Mouse (Mus musculus) frontal cortex, postnatal 10 days (tissue): ENCODE data around the gene Galnt9.

Experiments used
- DNase-seq, 2 experiments: peaks; one replicate each; pipeline ENCODE4 v3.0.0; 2022; ENCODE audit warnings: low spot score in 2 of 2, mixed read lengths in 1 of 2

Galnt9 gene

DNA sequence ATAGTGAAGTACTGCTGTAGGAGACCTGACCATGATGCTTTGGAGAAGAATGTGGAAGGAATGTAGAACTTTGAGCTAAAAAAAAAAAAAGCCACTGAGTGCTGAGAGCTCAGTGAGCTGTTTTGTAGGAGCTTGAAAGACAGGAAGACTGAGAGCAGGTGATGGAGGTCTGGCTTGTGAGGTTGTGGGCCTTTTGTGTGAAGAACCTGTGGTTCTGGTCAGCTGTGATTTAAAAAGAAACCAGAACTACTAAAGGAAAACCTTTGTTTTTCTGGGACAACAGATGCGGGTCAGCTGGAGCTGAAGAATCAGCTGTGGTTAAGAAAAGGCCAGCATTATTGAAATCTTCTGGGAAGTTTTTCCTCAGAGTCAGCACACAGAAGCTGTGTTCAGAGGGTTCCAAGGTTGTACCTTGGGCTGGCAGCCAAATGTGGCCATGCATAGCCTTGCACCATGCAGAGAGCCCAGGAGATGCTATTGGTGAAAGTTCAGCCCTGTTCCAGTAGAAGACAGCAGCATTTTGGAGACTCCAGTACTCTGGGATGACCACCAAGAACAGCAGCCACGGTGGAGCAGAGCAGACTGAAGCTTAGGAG lies 85.5 kb downstream of the Galnt9 start:
- DNase-seq = no peak

- DNase-seq = no peak
Measured at GRCm38 (mm10) chr5:110635951-110636707, 92.0 kb downstream of the Galnt9 start.

DNA sequence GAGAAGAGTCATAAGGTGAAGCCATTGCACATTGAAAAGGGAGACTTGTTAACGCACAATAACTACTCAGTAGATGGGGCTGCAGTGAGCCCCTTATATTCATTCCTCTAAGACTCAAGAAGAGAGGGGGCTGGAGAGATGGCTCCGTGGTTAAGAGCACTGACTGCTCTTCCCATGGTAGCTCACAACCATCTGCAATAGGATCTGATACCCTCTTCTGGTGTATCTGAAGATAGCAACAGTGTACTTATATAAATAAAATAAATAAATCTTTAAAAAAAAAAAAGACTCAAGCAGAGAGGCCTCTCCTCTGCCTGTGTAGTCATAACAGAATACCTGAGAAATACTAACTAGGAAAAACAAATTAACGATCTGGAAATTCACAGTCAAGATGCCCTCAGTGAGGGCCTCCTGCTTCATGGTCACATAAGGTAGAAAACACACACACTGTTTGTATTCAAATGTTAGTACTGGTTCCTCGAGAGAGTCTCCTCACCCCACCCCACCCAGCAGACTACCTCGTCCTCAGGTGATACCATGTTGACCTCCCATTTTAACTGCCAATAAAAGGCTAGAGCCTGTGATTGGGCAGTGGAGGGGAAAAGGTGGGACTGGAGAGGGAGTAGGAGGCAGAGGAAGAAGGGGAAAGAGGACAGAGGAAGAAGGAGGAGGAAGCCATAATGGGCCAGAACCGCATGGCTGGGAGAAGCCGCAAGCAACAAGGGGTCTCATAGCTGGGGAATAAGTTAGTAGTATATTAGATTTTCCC lies 94.3 kb downstream of the Galnt9 start:
- no peak for DNase-seq

DNA sequence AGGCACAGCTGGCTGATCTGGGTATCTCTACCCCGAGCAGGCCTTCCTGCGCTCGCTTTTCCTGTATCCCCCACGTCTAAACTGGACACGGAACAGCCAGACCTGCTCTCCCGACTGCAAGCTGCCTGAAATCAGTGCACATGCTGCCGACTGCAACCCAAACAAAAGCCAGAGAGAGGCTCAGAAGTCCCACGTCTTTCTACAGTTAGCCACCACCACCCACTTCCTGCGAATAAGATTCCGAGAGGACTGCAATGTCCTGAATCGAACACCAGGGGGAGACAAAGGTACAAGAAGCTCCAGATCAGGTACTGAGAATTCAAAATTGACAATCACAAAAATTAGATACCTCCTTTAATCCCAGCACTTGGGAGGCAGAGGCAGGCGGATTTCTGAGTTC lies 95.3 kb downstream of the Galnt9 start:
- peak; percentile 62 to 69 for DNase-seq

- no peak for DNase-seq
Measured at GRCm38 (mm10) chr5:110646377-110646776, 102.2 kb downstream of the Galnt9 start.

GRCm38 (mm10) chr5:110652719-110653648 lies 108.8 kb downstream of the Galnt9 start, which contains the start of the genes Noc4l and Ddx51:
Gene Noc4l, minus strand, starts transcription at chr5:110653417.
Gene Ddx51, plus strand, starts transcription at chr5:110653451.
- DNase-seq = peak; percentile 88 to 96

GRCm38 (mm10) chr5:110653686-110654085 lies 109.5 kb downstream of the Galnt9 start:
- no peak for DNase-seq

GRCm38 (mm10) chr5:110659682-110660081 lies 115.5 kb downstream of the Galnt9 start:
- DNase-seq = no peak

- no peak for DNase-seq
Measured at GRCm38 (mm10) chr5:110664041-110664440, 119.9 kb downstream of the Galnt9 start.

DNA sequence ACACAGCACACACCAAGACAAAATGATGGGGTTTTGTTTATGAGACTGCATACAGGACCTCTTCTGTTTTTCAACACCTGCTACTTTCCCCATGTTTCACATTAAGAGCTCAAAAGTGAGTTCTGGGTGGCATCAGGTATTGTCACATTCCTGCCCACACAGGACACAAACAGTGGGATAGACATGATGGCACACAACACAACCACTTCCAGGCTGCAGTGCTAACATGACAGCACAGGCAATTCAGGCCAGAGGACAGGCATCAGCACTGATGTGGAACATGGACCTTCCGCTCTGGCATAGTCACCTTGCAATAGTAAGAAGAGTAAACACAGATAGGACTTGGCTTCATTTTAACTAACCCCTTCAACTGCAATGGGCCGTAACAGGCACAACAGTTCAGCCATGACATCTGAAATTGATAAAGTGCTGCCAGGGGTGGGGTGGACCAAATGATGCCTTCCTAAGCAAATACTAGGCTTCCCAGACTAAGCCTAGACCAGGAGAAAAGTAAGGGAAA lies 120.7 kb downstream of the Galnt9 start:
- DNase-seq = no peak

GRCm38 (mm10) chr5:110665486-110666121 lies 121.4 kb downstream of the Galnt9 start:
- no peak for DNase-seq
